Mouse (Mus musculus): ENCODE data around the gene Rap1gap. TPM values are rescaled to one million over a fixed set of nuclear protein-coding genes. Genes with fewer than 3 reads are reported as not detected.

Rap1gap gene
- polyA plus RNA-seq, 1 experiment = 1.3 TPM

- H3K4me3 ChIP-seq (ENCODE audit: insufficient read depth, poor library complexity, severe bottlenecking) = peak overlapping the region; percentile 12
- no peaks in the 10 kb centered on the region for H3K36me3 ChIP-seq (ENCODE audit: control insufficient read depth, insufficient read depth)
- H3ac ChIP-seq (ENCODE audit: control insufficient read depth, insufficient read length, low read depth) = peak overlapping the region; percentile 43
- peaks cover 29% of the 10 kb centered on the region for H3K27me3 ChIP-seq (ENCODE audit: control insufficient read depth, insufficient read depth, insufficient read length)
- no peaks in the 10 kb centered on the region for H3K79me3 ChIP-seq (ENCODE audit: low read depth)
- no peaks in the 10 kb centered on the region for H3K79me2 ChIP-seq (ENCODE audit: control insufficient read depth, insufficient read depth)
- no peak for TF ChIP-seq MYOD1 (IDR thresholded peaks at IDR 0.05; ENCODE audit: control insufficient read depth, insufficient read length, low read depth)
These were observed 42.9 kb downstream of the Rap1gap start for GRCm38 (mm10) chr4:137707216-137707990.

GRCm38 (mm10) chr4:137712963-137713362 is 48.4 kb downstream of the Rap1gap start:
- Histone ChIP-seq H3ac (ENCODE audit: control insufficient read depth, insufficient read length, low read depth) (no peak overlapping the region), H3K27me3 (ENCODE audit: control insufficient read depth, insufficient read depth, insufficient read length) (peaks cover 52% of the 10 kb centered on the region), H3K79me2 (ENCODE audit: control insufficient read depth, insufficient read depth) (no peaks in the 10 kb centered on the region), H3K79me3 (ENCODE audit: low read depth) (no peaks in the 10 kb centered on the region), H3K36me3 (ENCODE audit: control insufficient read depth, insufficient read depth) (no peaks in the 10 kb centered on the region), H3K4me3 (ENCODE audit: insufficient read depth, poor library complexity, severe bottlenecking) (no peak overlapping the region)
- TF ChIP-seq MYOD1 (IDR thresholded peaks at IDR 0.05; ENCODE audit: control insufficient read depth, insufficient read length, low read depth) = no peak
- no peak for TF ChIP-seq FOSL1 (IDR thresholded peaks at IDR 0.05; ENCODE audit: insufficient read depth, low read length, poor library complexity, severe bottlenecking)
- TF ChIP-seq CTCF (IDR thresholded peaks at IDR 0.05; ENCODE audit: control insufficient read depth, insufficient read depth, insufficient read length) = no peak
- TF ChIP-seq CEBPB (IDR thresholded peaks at IDR 0.05; ENCODE audit: low read depth) = no peak
- TF ChIP-seq USF1 (IDR thresholded peaks at IDR 0.05; ENCODE audit: low read depth) = no peak
- no peak for TF ChIP-seq MAX (IDR thresholded peaks at IDR 0.05)
- TF ChIP-seq MYOG (IDR thresholded peaks at IDR 0.05; ENCODE audit: control insufficient read depth, extremely low read depth, insufficient read length) = no peak

- no peaks in the 10 kb centered on the region for H3K79me3 ChIP-seq (ENCODE audit: low read depth)
- H3K4me3 ChIP-seq (ENCODE audit: insufficient read depth, poor library complexity, severe bottlenecking) = no peak overlapping the region
- TF ChIP-seq USF1 (IDR thresholded peaks at IDR 0.05; ENCODE audit: low read depth) (no peak), MYOG (IDR thresholded peaks at IDR 0.05; ENCODE audit: control insufficient read depth, extremely low read depth, insufficient read length) (no peak), CEBPB (IDR thresholded peaks at IDR 0.05; ENCODE audit: low read depth) (no peak), FOSL1 (IDR thresholded peaks at IDR 0.05; ENCODE audit: insufficient read depth, low read length, poor library complexity, severe bottlenecking) (no peak), MYOD1 (IDR thresholded peaks at IDR 0.05; ENCODE audit: control insufficient read depth, insufficient read length, low read depth) (no peak), CTCF (IDR thresholded peaks at IDR 0.05; ENCODE audit: control insufficient read depth, insufficient read depth, insufficient read length) (no peak), MAX (IDR thresholded peaks at IDR 0.05) (no peak)
- no peaks in the 10 kb centered on the region for H3K79me2 ChIP-seq (ENCODE audit: control insufficient read depth, insufficient read depth)
- no peaks in the 10 kb centered on the region for H3K36me3 ChIP-seq (ENCODE audit: control insufficient read depth, insufficient read depth)
- H3K27me3 ChIP-seq (ENCODE audit: control insufficient read depth, insufficient read depth, insufficient read length) = peaks cover 45% of the 10 kb centered on the region
- no peak overlapping the region for H3ac ChIP-seq (ENCODE audit: control insufficient read depth, insufficient read length, low read depth)
These were observed 49.6 kb downstream of the Rap1gap start for GRCm38 (mm10) chr4:137714020-137714624.

DNA sequence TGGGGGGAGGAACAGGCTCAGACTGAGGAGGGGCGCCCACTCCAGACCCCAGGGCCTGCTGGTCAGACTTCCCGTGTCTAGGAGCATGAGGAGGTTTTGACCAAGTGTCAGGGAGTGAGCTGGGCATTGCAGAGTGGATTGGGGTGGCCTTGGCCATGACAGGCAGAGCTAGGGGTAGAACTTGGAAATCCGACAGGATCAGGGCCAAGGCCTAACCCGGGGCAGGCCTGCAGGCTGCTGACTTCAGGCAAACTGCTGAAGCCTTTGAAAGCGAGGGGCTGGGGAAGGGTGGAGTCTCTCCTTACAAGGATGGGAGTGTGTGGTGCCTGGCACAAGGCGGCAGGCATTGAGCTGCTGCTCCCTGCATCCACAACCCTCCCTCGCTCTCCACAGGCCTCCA is 52.5 kb downstream of the Rap1gap start:
- TF ChIP-seq CEBPB (IDR thresholded peaks at IDR 0.05; ENCODE audit: low read depth) = no peak
- no peak for TF ChIP-seq USF1 (IDR thresholded peaks at IDR 0.05; ENCODE audit: low read depth)
- TF ChIP-seq MYOD1 (IDR thresholded peaks at IDR 0.05; ENCODE audit: control insufficient read depth, insufficient read length, low read depth) = no peak
- no peak for TF ChIP-seq CTCF (IDR thresholded peaks at IDR 0.05; ENCODE audit: control insufficient read depth, insufficient read depth, insufficient read length)
- Histone ChIP-seq H3ac (ENCODE audit: control insufficient read depth, insufficient read length, low read depth) (no peak overlapping the region), H3K27me3 (ENCODE audit: control insufficient read depth, insufficient read depth, insufficient read length) (peaks cover 27% of the 10 kb centered on the region), H3K36me3 (ENCODE audit: control insufficient read depth, insufficient read depth) (no peaks in the 10 kb centered on the region), H3K79me3 (ENCODE audit: low read depth) (no peaks in the 10 kb centered on the region), H3K79me2 (ENCODE audit: control insufficient read depth, insufficient read depth) (no peaks in the 10 kb centered on the region), H3K4me3 (ENCODE audit: insufficient read depth, poor library complexity, severe bottlenecking) (no peak overlapping the region)

GRCm38 (mm10) chr4:137717671-137718070 is 53.1 kb downstream of the Rap1gap start:
- no peak overlapping the region for H3K4me3 ChIP-seq (ENCODE audit: insufficient read depth, poor library complexity, severe bottlenecking)
- H3K27me3 ChIP-seq (ENCODE audit: control insufficient read depth, insufficient read depth, insufficient read length) = peaks cover 20% of the 10 kb centered on the region
- H3K79me2 ChIP-seq (ENCODE audit: control insufficient read depth, insufficient read depth) = no peaks in the 10 kb centered on the region
- H3K36me3 ChIP-seq (ENCODE audit: control insufficient read depth, insufficient read depth) = no peaks in the 10 kb centered on the region
- no peaks in the 10 kb centered on the region for H3K79me3 ChIP-seq (ENCODE audit: low read depth)
- TF ChIP-seq FOSL1 (IDR thresholded peaks at IDR 0.05; ENCODE audit: insufficient read depth, low read length, poor library complexity, severe bottlenecking) = no peak
- no peak overlapping the region for H3ac ChIP-seq (ENCODE audit: control insufficient read depth, insufficient read length, low read depth)

GRCm38 (mm10) chr4:137719378-137720077 is 55.0 kb downstream of the Rap1gap start:
- no peaks in the 10 kb centered on the region for H3K79me2 ChIP-seq (ENCODE audit: control insufficient read depth, insufficient read depth)
- H3K4me3 ChIP-seq (ENCODE audit: insufficient read depth, poor library complexity, severe bottlenecking) = no peak overlapping the region
- no peaks in the 10 kb centered on the region for H3K79me3 ChIP-seq (ENCODE audit: low read depth)

More at GRCm38 (mm10) chr4:137719378-137720077, 55.0 kb downstream of the Rap1gap start:
- Histone ChIP-seq H3ac (ENCODE audit: control insufficient read depth, insufficient read length, low read depth) (no peak overlapping the region), H3K36me3 (ENCODE audit: control insufficient read depth, insufficient read depth) (no peaks in the 10 kb centered on the region), H3K27me3 (ENCODE audit: control insufficient read depth, insufficient read depth, insufficient read length) (peaks cover 18% of the 10 kb centered on the region)
- TF ChIP-seq MAX (IDR thresholded peaks at IDR 0.05) (no peak), MYOD1 (IDR thresholded peaks at IDR 0.05; ENCODE audit: control insufficient read depth, insufficient read length, low read depth) (no peak), CEBPB (IDR thresholded peaks at IDR 0.05; ENCODE audit: low read depth) (no peak), MYOG (IDR thresholded peaks at IDR 0.05; ENCODE audit: control insufficient read depth, extremely low read depth, insufficient read length) (no peak), FOSL1 (IDR thresholded peaks at IDR 0.05; ENCODE audit: insufficient read depth, low read length, poor library complexity, severe bottlenecking) (no peak), CTCF (IDR thresholded peaks at IDR 0.05; ENCODE audit: control insufficient read depth, insufficient read depth, insufficient read length) (no peak), USF1 (IDR thresholded peaks at IDR 0.05; ENCODE audit: low read depth) (no peak)

Measured in C2C12 (cell line).